Mouse (Mus musculus) left cerebral cortex, postnatal 14 days (tissue): ENCODE measurements around the gene Mthfsd. TPM values are rescaled to one million over a fixed set of nuclear protein-coding genes. Genes with fewer than 3 reads are reported as not detected.

Experiments
- DNase-seq, 2 experiments: peaks; one replicate each; pipeline ENCODE4 v3.0.0; 2021 to 2022; ENCODE audit warnings: low spot score in 2 of 2, mixed read lengths in 1 of 2
- intact Hi-C: fragments of 180-260 bp; cut with DNase I; formaldehyde crosslinking; loops from one replicate; pipeline ENCODE4 v1.15.1; 2025
- total RNA-seq, 2 experiments: library from RNA; stranded (reverse); gene quantifications; 2 replicates each; pipeline ENCODE4 v1.2.3; 2021

Mthfsd gene
- total RNA-seq, 2 experiments from 2014 or later, result 27.0 to 33.4 TPM

- intact Hi-C loops, result loop anchor here (5.0 kb wide), 2 partner anchors 37 to 108 kb away; partner anchors contain the start of gene Foxc2
These were observed 28.2 kb downstream of the Mthfsd start for GRCm38 (mm10) chr8:121079944-121080343.

GRCm38 (mm10) chr8:121079201-121079600, 29.0 kb downstream of the Mthfsd start:
- intact Hi-C loops, result no loop called here
- no peak for DNase-seq

More at GRCm38 (mm10) chr8:121079944-121080343, 28.2 kb downstream of the Mthfsd start:
- DNase-seq, result no peak

DNA sequence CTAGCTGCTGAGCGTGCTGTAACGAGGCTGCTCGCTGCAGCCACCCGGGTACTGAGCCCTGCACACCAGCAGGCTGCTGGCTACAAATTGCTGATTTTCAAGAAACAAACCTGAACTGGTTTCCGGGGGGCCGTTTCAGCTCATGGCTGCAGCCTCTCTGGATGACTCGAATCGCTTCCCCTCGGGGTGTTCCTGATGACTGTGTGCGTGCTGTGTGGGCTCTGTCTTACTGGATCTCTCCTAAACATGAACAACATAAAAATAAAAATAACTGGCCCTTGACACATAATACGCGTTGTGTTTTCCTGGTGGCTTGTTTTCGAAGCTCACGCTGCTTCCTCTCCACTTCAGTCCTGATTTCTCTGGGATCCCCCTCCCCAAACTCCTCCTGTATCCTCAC, 29.5 kb downstream of the Mthfsd start:
- intact Hi-C loops, result no loop called here
- no peak for DNase-seq

GRCm38 (mm10) chr8:121076555-121076954, 31.6 kb downstream of the Mthfsd start:
- DNase-seq, result no peak
- intact Hi-C loops, result no loop called here

- intact Hi-C loops, result no loop called here
- DNase-seq, result no peak
These were observed 32.3 kb downstream of the Mthfsd start for GRCm38 (mm10) chr8:121075936-121076335.

- intact Hi-C loops, result no loop called here
- no peak for DNase-seq
These were observed 33.4 kb downstream of the Mthfsd start for GRCm38 (mm10) chr8:121074848-121075145.

GRCm38 (mm10) chr8:121074108-121074847, 33.9 kb downstream of the Mthfsd start:
- intact Hi-C loops, result no loop called here
- DNase-seq, result no peak

- DNase-seq, result no peak
- intact Hi-C loops, result no loop called here
These were observed 34.8 kb downstream of the Mthfsd start for GRCm38 (mm10) chr8:121073174-121074107.

DNA sequence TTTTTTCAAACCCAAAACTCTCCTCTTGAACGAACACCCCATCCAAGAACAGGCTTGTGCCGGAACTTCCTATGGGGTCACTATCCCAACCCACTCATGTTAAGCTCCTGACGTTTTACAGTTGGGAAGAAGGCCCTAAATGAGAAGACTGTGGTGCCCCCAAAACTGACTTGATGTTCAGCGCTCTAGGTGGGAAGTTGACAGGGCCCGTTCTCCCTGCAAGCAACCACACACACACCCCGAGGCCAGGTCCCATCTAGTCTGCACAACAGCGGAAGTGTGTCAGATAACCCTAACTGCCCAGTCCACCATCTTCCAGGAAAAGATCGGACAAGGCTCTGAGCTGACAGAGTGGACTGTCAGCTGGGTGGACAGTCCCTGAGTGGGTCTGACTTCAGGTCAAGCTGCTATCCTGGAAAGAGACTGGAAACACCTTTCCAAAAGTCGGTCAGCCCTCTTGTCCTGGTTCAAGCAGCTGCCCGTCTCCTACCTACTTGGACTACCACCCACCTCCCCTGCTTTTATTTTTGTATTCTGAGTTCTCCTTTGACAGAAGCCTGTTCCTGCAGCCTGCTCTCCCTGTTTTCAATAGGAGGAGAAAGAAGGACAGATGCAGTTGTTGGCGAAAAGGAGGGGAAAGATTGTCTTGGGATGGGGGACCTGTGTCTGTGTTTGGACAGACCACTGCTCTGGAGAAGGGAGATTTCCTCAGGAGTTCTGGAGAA, 35.6 kb downstream of the Mthfsd start:
- DNase-seq, result no peak
- intact Hi-C loops, result no loop called here

DNA sequence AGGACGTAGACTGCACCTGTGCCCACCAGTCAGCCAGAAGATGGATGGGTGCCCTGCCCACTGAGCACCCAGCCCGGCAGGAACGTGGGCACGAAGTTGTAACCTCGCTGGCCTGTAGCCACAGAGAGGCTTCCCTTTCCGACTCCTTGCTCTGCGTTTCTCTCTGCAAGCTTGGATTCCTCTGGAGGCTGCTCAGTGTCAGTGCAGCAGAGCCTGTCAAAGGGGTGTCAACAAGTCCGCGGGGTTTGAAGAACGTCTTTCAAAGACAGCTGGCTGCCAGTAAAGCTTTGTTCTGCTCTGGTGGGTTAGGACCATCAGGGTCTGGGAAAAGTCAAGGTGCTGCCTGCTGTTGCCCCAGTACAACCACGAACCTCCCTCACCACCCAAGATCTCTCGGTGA, 36.7 kb downstream of the Mthfsd start:
- intact Hi-C loops, result no loop called here
- DNase-seq, result peak in 1 of 2 experiments; percentile 18

GRCm38 (mm10) chr8:121063649-121064048, 44.5 kb downstream of the Mthfsd start:
- peak in 1 of 2 experiments; percentile 22 for DNase-seq
- intact Hi-C loops, result no loop called here

DNA sequence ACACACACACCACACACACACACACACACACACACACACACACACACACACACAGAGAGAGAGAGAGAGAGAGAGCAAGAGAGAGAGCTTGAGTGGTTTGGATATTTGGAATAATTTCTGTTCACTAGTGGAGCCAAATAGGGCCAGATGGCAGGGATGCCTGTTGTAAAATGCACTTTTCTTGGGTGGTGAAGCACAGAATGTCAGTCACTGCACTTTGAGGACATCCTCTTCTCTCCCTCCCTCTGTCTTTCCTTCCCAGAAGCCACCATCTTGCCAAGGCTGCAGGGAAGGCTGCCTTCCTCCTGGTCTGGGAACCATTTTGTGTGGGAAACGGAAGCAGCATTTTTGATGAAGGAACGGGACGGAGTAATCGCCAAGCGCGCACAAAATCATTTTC, 45.7 kb downstream of the Mthfsd start:
- no peak for DNase-seq
- intact Hi-C loops, result no loop called here

DNA sequence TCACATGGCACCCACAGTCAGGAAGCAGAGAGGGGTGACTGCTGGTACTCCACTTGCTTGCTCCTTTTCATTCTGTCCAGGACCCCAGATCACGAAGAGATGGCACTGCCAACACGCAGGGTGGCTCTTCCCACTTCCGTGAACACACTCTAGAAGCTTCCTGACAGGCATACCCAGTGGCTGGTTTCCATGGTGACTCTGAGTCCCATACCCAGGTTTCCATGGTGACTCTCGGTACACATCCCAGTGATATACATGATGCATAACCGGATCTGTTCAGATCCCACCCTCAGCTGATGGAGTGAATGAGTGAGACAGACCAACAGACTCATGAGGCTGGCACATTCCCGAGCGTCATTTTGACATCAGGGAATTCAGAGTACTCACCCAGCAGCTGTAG, 49.1 kb downstream of the Mthfsd start:
- DNase-seq, result peak; percentile 66 to 91

GRCm38 (mm10) chr8:121058081-121058480, 50.1 kb downstream of the Mthfsd start:
- no peak for DNase-seq
- intact Hi-C loops, result no loop called here

More for the DNA sequence above, 49.1 kb downstream of the Mthfsd start:
- intact Hi-C loops, result no loop called here

- intact Hi-C loops, result no loop called here
These were observed 60.8 kb downstream of the Mthfsd start for GRCm38 (mm10) chr8:121047441-121047840.

GRCm38 (mm10) chr8:121043719-121044440, 64.3 kb downstream of the Mthfsd start:
- DNase-seq, result no peak
- intact Hi-C loops, result no loop called here

More at GRCm38 (mm10) chr8:121047441-121047840, 60.8 kb downstream of the Mthfsd start:
- no peak for DNase-seq
